Mouse (Mus musculus) forebrain, embryonic 11.5 days (tissue): ENCODE results near the gene Brpf1. TPM values are rescaled to one million over a fixed set of nuclear protein-coding genes. Genes with fewer than 3 reads are reported as not detected.
"Not testable (repeated sequence)": the region's sequence is repeated elsewhere in the genome, so short reads cannot be mapped to it uniquely, and the experiment has no call there.

Source experiments
- ATAC-seq: fragments of 200-750 bp; cut with Nextera tagmentation; replicated peaks from 2 replicates; pipeline ENCODE4 v1.8.0; 2017; ENCODE audit warnings: moderate TSS enrichment; ENCODE audit not compliant: low FRiP score
- DNase-seq: peaks from one replicate; pipeline ENCODE4 v3.0.0-alpha.2; 2017; ENCODE audit warnings: low spot score
- H3K27ac ChIP-seq: fragments of 300-500 bp; sonication (generic); 2 replicates; pipeline ENCODE4 v1.5.1; 2014; ENCODE audit warnings: low read depth, low read length
- H3K27me3 ChIP-seq: fragments of 300-500 bp; sonication (generic); 2 replicates; pipeline ENCODE4 v1.6.1; 2014; ENCODE audit warnings: mild to moderate bottlenecking, low read length, mixed read lengths; ENCODE audit not compliant: control insufficient read depth, insufficient read depth
- H3K36me3 ChIP-seq: fragments of 300-500 bp; sonication (generic); 2 replicates; pipeline ENCODE4 v1.6.1; 2014; ENCODE audit warnings: mild to moderate bottlenecking, low read length, moderate library complexity, mixed read lengths; ENCODE audit not compliant: control insufficient read depth, insufficient read depth
- H3K4me1 ChIP-seq: fragments of 300-500 bp; sonication (generic); replicated peaks from 2 replicates; pipeline ENCODE4 v1.6.1; 2014; ENCODE audit warnings: low read length, mixed read lengths; ENCODE audit not compliant: control insufficient read depth, insufficient read depth
- H3K4me2 ChIP-seq: fragments of 300-500 bp; sonication (generic); 2 replicates; pipeline ENCODE4 v1.6.1; 2014; ENCODE audit warnings: low read depth, mild to moderate bottlenecking, low read length, moderate library complexity, mixed read lengths; ENCODE audit not compliant: severe bottlenecking
- H3K4me3 ChIP-seq: fragments of 300-500 bp; sonication (generic); 2 replicates; pipeline ENCODE4 v1.5.1; 2014; ENCODE audit warnings: low read depth, low read length
- H3K9ac ChIP-seq: fragments of 300-500 bp; sonication (generic); 2 replicates; pipeline ENCODE4 v1.6.1; 2014; ENCODE audit warnings: low read length
- H3K9me3 ChIP-seq: fragments of 300-500 bp; sonication (generic); 2 replicates; pipeline ENCODE4 v1.6.1; 2016; ENCODE audit warnings: low read length, mixed read lengths; ENCODE audit not compliant: control insufficient read depth
- WGBS: fragments of 180-500 bp; shearing (Covaris S2); extraction: QIAGEN DNeasy Blood & Tissue Kit; methylation state at CpG from one replicate; pipeline ENCODE4 v1.1.7; 2014; 5-methylcytosine and 5-hydroxymethylcytosine counted together
- polyA plus RNA-seq: library from polyadenylated mRNA; unstranded; fragments of >200 nt; fragmentation: Nextera tagmentation; extraction: Ambion mirVana; gene quantifications from 2 replicates; pipeline ENCODE4 v1.2.1, GENCODE M21; 2014

Brpf1 gene
- polyA plus RNA-seq, 1 experiment from 2014 or later = 31.9 TPM

DNA sequence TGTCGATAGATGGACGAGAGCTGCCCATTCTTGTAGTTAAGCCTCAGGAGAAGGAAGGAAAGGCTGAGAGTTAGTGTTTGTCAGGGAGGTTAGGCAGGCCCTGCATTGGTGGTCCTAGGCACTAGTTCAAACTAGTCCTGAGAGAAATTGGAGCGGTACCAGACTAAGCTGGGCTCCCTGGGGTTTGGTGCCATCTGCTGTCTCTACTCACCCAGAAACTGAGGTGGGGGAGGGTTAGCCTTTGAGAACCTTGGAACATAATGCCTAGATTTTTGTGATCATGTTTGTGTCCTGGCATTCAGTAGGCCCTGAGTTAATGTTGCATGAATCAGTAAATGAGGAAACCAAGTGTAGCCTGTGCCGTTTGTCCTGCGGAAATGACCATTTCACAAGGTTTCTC, 1.2 kb downstream of the Brpf1 start:
- H3K4me1 ChIP-seq = peaks cover 6% of the 10 kb centered on the region; the same call in 1 of the 2 replicates
- no peak overlapping the region for H3K27ac ChIP-seq
- peak overlapping the region; percentile 98 for H3K4me3 ChIP-seq
- peak overlapping the region; percentile 94 for H3K9ac ChIP-seq
- no peaks in the 10 kb centered on the region for H3K27me3 ChIP-seq
- ATAC-seq (no peak), DNase-seq (no peak)
- WGBS = 48% methylated on average over 5 of the region's 5 CpGs
- H3K4me2 ChIP-seq = peak overlapping the region; percentile 99
- no peaks in the 10 kb centered on the region for H3K9me3 ChIP-seq
- H3K36me3 ChIP-seq = peaks cover under 1% of the 10 kb centered on the region; the same call in 1 of the 2 replicates

- H3K4me2 ChIP-seq = no peak overlapping the region
- H3K4me1 ChIP-seq = no peaks in the 10 kb centered on the region
- H3K9ac ChIP-seq = no peak overlapping the region
- H3K27ac ChIP-seq = no peak overlapping the region
- H3K27me3 ChIP-seq = no peaks in the 10 kb centered on the region
- no peak overlapping the region for H3K4me3 ChIP-seq
- no peaks in the 10 kb centered on the region for H3K9me3 ChIP-seq
- DNase-seq (no peak), ATAC-seq (no peak)
- WGBS = 92% methylated on average over 3 of the region's 3 CpGs
- H3K36me3 ChIP-seq = peaks cover 31% of the 10 kb centered on the region; the same call in 1 of the 2 replicates
Measured at GRCm38 (mm10) chr6:113315972-113316371, 9.0 kb downstream of the Brpf1 start.

- Histone ChIP-seq H3K27me3 (no peaks in the 10 kb centered on the region), H3K9ac (peak within 1 kb of the TSS; percentile 83), H3K4me3 (peak within 1 kb of the TSS; percentile 60), H3K27ac (peak within 1 kb of the TSS; percentile 90), H3K4me1 (no peaks in the 10 kb centered on the region; the same call in 1 of the 2 replicates), H3K4me2 (peak within 1 kb of the TSS; percentile 90), H3K36me3 (peaks cover 8% of the 10 kb centered on the region; the same call in 1 of the 2 replicates), H3K9me3 (no peaks in the 10 kb centered on the region)
- DNase-seq = peak; percentile 97
- under 1% methylated on average over 52 of the region's 52 CpGs for WGBS
- peak; percentile 99 for ATAC-seq
Measured at GRCm38 (mm10) chr6:113326533-113327315, 19.8 kb downstream of the Brpf1 start, which contains the start of gene Ogg1. TSS of gene Ogg1 (plus strand) at chr6:113326972.

- Histone ChIP-seq H3K4me1 (no peaks in the 10 kb centered on the region; the same call in 1 of the 2 replicates), H3K27ac (no peak overlapping the region), H3K4me3 (no peak overlapping the region), H3K4me2 (no peak overlapping the region), H3K9ac (no peak overlapping the region), H3K36me3 (no peaks in the 10 kb centered on the region; the same call in 1 of the 2 replicates), H3K27me3 (no peaks in the 10 kb centered on the region), H3K9me3 (no peaks in the 10 kb centered on the region)
- DNase-seq (no peak), ATAC-seq (no peak)
- 80% methylated on average over 1 of the region's 1 CpGs for WGBS
Measured at GRCm38 (mm10) chr6:113329396-113329795, 22.5 kb downstream of the Brpf1 start.

GRCm38 (mm10) chr6:113330547-113330946, 23.6 kb downstream of the Brpf1 start:
- H3K4me3 ChIP-seq = no peak overlapping the region
- no peak for DNase-seq
- ATAC-seq = no peak
- WGBS = 65% methylated on average over 2 of the region's 2 CpGs
- no peaks in the 10 kb centered on the region; the same call in 1 of the 2 replicates for H3K4me1 ChIP-seq
- no peak overlapping the region for H3K4me2 ChIP-seq
- no peak overlapping the region for H3K27ac ChIP-seq
- no peaks in the 10 kb centered on the region for H3K9me3 ChIP-seq
- H3K36me3 ChIP-seq = no peaks in the 10 kb centered on the region; the same call in 1 of the 2 replicates
- no peaks in the 10 kb centered on the region for H3K27me3 ChIP-seq
- no peak overlapping the region for H3K9ac ChIP-seq

- 94% methylated on average over 11 of the region's 11 CpGs for WGBS
- no peaks in the 10 kb centered on the region for H3K27me3 ChIP-seq
- no peak overlapping the region for H3K4me2 ChIP-seq
- no peaks in the 10 kb centered on the region for H3K9me3 ChIP-seq
- no peak for DNase-seq
- no peaks in the 10 kb centered on the region; the same call in 1 of the 2 replicates for H3K36me3 ChIP-seq
- no peak overlapping the region for H3K4me3 ChIP-seq
- no peak overlapping the region for H3K27ac ChIP-seq
- no peak for ATAC-seq
- H3K4me1 ChIP-seq = no peaks in the 10 kb centered on the region
- H3K9ac ChIP-seq = no peak overlapping the region
Measured at GRCm38 (mm10) chr6:113331721-113332120, 24.8 kb downstream of the Brpf1 start.

DNA sequence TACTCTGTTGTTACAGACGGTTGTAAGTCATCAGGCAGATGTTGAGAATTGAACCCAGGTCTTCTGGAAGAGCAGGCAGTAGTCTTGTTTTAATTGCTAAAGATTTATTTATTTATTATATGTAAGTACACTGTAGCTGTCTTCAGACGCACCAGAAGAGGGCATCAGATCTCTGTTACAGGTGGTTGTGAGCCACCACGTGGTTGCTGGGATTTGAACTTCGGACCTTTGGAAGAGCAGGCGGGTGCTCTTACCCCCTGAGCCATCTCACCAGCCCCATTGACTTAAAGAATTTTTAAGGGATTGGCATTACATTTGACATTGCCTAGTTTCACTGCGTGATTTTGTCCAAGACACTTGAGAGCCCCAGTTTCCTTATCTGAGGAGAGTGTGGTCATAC, 25.8 kb downstream of the Brpf1 start:
- not testable (repeated sequence) for H3K9me3 ChIP-seq, H3K27me3 ChIP-seq, H3K4me1 ChIP-seq, ATAC-seq, H3K4me3 ChIP-seq, DNase-seq, H3K9ac ChIP-seq, H3K27ac ChIP-seq, H3K36me3 ChIP-seq, H3K4me2 ChIP-seq
- WGBS = 84% methylated on average over 6 of the region's 6 CpGs

DNA sequence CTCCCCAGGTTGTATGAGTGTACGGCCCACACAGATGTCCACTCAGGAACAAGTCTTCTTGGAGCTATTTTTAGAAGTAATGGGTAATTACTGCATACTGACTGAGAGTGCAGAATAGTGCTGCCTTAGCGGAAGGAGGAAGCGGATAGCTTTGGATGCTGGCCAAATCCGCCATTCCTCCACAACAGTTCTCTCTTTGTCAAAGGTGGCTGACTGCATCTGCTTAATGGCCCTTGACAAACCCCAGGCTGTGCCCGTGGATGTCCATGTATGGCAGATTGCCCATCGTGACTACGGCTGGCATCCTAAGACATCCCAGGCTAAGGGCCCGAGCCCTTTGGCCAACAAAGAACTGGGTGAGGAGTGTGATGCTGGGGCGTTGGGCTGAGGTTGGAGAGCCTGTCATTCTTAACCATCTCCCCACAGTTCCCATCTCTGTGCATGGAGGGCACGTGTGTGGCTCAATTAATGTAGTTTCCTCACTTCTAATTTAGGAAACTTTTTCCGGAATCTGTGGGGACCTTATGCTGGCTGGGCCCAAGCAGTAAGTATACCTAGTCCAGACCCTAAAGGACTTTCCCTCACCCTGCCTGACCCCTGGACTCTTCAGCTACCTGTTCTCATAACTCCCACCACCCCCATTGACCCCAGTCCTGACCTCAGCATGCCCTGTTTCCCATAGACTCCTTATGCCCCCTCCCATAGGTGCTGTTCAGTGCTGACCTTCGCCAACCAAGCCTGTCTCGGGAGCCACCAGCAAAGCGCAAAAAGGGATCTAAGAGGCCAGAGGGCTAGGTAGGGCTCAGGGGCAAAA, 26.4 kb downstream of the Brpf1 start:
- no peaks in the 10 kb centered on the region; the same call in 1 of the 2 replicates for H3K36me3 ChIP-seq
- DNase-seq = no peak

More for the DNA sequence above, 26.4 kb downstream of the Brpf1 start:
- H3K4me1 ChIP-seq = no peaks in the 10 kb centered on the region
- H3K4me3 ChIP-seq = no peak overlapping the region
- H3K9ac ChIP-seq = no peak overlapping the region
- peak; percentile 52; the same call in 1 of the 2 replicates for ATAC-seq
- no peaks in the 10 kb centered on the region for H3K9me3 ChIP-seq
- H3K27me3 ChIP-seq = no peaks in the 10 kb centered on the region
- WGBS = 83% methylated on average over 14 of the region's 14 CpGs
- no peak overlapping the region for H3K4me2 ChIP-seq
- no peak overlapping the region for H3K27ac ChIP-seq
